Mouse (Mus musculus): ENCODE measurements around the gene Sgms1. TPM values are rescaled to one million over a fixed set of nuclear protein-coding genes. Genes with fewer than 3 reads are reported as not detected.
A peak's percentile ranks its signal among the peaks of the same experiment; 100 is the strongest.

Gene Sgms1
- total RNA-seq, 2 experiments from 2014 or later: 56.3 to 58.4 TPM

GRCm38 (mm10) chr19:32179514-32179913 is 210.0 kb downstream of the Sgms1 start:
- DNase-seq: no peak

- DNase-seq: no peak
Measured at GRCm38 (mm10) chr19:32178161-32178560, 211.4 kb downstream of the Sgms1 start.

GRCm38 (mm10) chr19:32176458-32176857 is 213.1 kb downstream of the Sgms1 start:
- no peak for DNase-seq

- no peak for DNase-seq
Measured at GRCm38 (mm10) chr19:32175991-32176390, 213.5 kb downstream of the Sgms1 start.

GRCm38 (mm10) chr19:32175013-32175412 is 214.5 kb downstream of the Sgms1 start:
- no peak for DNase-seq

- no peak for DNase-seq
Measured at GRCm38 (mm10) chr19:32174561-32174960, 215.0 kb downstream of the Sgms1 start.

GRCm38 (mm10) chr19:32173522-32174184 is 215.9 kb downstream of the Sgms1 start:
- no peak for DNase-seq

GRCm38 (mm10) chr19:32172511-32172981 is 217.0 kb downstream of the Sgms1 start:
- no peak for DNase-seq

GRCm38 (mm10) chr19:32171981-32172380 is 217.5 kb downstream of the Sgms1 start:
- DNase-seq: no peak

GRCm38 (mm10) chr19:32169634-32170540 is 219.6 kb downstream of the Sgms1 start:
- peak; percentile 88 for DNase-seq

- DNase-seq: no peak
Measured at GRCm38 (mm10) chr19:32168031-32168430, 221.5 kb downstream of the Sgms1 start.

GRCm38 (mm10) chr19:32166823-32167605 is 222.5 kb downstream of the Sgms1 start:
- no peak for DNase-seq

- no peak for DNase-seq
Measured at GRCm38 (mm10) chr19:32165711-32166110, 223.8 kb downstream of the Sgms1 start.

GRCm38 (mm10) chr19:32164128-32164527 is 225.4 kb downstream of the Sgms1 start:
- DNase-seq: no peak

- no peak for DNase-seq
Measured at GRCm38 (mm10) chr19:32159944-32160343, 229.6 kb downstream of the Sgms1 start.

GRCm38 (mm10) chr19:32159168-32159567 is 230.3 kb downstream of the Sgms1 start:
- DNase-seq: no peak

GRCm38 (mm10) chr19:32157045-32157444 is 232.5 kb downstream of the Sgms1 start:
- DNase-seq: no peak

GRCm38 (mm10) chr19:32152529-32152928 is 237.0 kb downstream of the Sgms1 start:
- no peak for DNase-seq

- no peak for DNase-seq
Measured at GRCm38 (mm10) chr19:32148710-32149109, 240.8 kb downstream of the Sgms1 start.

GRCm38 (mm10) chr19:32142383-32142782 is 247.1 kb downstream of the Sgms1 start:
- DNase-seq: no peak

- DNase-seq: no peak
Measured at GRCm38 (mm10) chr19:32138361-32139088, 251.0 kb downstream of the Sgms1 start.

GRCm38 (mm10) chr19:32137904-32138303 is 251.6 kb downstream of the Sgms1 start:
- DNase-seq: no peak

Data from adrenal gland, postnatal 10 days (tissue).